Mouse (Mus musculus): ENCODE measurements around the gene Tmcc3. TPM values are rescaled to one million over a fixed set of nuclear protein-coding genes. Genes with fewer than 3 reads are reported as not detected.
A peak's percentile ranks its signal among the peaks of the same experiment; 100 is the strongest.

Gene Tmcc3
- polyA plus RNA-seq, 1 experiment: 22.1 TPM

DNA sequence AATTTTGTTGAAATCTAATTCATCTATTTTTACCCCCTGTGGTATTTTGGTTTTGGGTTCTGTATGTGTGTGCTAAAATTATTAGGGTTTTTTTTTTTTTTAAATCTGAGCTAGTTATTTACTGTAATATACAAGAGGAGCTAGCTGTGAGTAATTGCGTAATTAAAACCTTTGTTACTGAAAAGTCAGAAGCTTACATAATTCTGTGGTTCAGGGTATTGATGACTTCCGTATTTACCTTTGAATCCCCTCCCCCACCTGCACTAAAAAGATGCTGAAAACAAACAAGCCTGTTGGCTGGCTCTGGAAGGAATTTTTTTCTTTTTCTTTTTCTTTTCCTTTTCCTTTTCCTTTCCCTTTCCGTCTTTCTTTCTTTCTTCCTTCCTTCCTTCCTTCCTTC is 42.7 kb downstream of the Tmcc3 start:
- 0 out of 2 replicates have a peak overlapping the region, but pooled peaks have one; percentile 4 for H3K27ac ChIP-seq (ENCODE audit: insufficient read depth, low read depth, low read length)
- H3K4me3 ChIP-seq (ENCODE audit: insufficient read depth, low read length): no peak overlapping the region
- TF ChIP-seq POLR2A (IDR thresholded peaks at IDR 0.05; ENCODE audit: borderline replicate concordance, low read depth, low read length) (no peak), CTCF (IDR thresholded peaks at IDR 0.05; ENCODE audit: low read depth, low read length) (no peak)
- peaks cover 33% of the 10 kb centered on the region for H3K4me1 ChIP-seq (ENCODE audit: control insufficient read depth, insufficient read depth, low read length)

DNA sequence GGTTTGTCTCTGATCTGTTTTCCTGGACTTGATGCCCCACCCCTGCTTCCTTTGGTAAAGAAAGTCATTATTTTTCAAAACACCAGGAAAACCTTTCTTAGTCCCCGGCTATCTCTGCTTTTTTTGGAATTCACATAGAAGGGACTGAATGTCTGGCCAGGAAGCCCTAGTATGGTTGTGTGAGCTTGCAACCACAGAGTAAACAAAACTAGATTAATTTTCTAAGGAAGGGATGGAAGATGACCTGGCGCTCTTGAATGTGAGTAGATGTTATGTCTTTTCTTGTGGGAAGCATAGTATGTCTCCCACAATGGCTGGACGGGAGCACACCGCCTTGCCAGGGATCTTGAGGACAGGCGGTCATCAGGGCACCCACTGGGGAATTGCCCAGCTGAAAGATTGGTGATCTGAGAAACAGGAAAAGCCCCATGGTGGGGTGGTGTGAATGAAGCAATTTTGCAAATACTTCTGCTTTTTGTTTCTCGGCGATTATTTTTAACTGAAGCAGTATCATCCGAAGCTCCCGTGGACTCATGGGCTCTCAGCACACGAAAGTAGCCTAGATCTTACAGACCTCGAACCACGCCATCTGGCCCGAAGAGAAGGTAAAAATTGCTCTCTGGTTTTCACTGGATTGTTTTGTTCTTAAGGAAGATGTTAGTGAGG is 44.9 kb downstream of the Tmcc3 start:
- peaks cover 33% of the 10 kb centered on the region for H3K4me1 ChIP-seq (ENCODE audit: control insufficient read depth, insufficient read depth, low read length)
- peak overlapping the region; percentile 74 for H3K27ac ChIP-seq (ENCODE audit: insufficient read depth, low read depth, low read length)
- peak overlapping the region; percentile 51 for H3K4me3 ChIP-seq (ENCODE audit: insufficient read depth, low read length)
- no peak for TF ChIP-seq POLR2A (IDR thresholded peaks at IDR 0.05; ENCODE audit: borderline replicate concordance, low read depth, low read length)
- TF ChIP-seq CTCF (IDR thresholded peaks at IDR 0.05; ENCODE audit: low read depth, low read length): no peak

DNA sequence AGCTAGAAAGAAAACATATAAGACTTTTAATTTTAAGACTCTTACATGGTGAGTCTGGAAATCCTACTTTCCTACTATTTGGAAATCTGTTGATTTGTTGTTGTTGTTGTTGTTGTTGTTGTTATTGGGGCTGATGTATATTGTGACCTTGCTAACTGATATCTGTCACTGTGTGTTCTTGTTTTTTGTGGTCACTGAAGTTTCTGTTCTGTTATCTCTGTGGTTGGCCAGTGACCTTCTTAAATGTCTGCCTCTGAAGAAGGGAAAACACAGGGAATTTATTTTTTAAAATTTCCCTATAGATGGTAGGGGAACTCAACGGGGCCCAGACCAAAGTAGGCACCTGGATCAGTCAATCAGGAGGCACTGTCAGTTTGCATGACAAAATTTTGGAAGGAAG is 48.9 kb downstream of the Tmcc3 start:
- Histone ChIP-seq H3K4me3 (ENCODE audit: insufficient read depth, low read length) (no peak overlapping the region), H3K4me1 (ENCODE audit: control insufficient read depth, insufficient read depth, low read length) (peaks cover 17% of the 10 kb centered on the region), H3K27ac (ENCODE audit: insufficient read depth, low read depth, low read length) (no peak overlapping the region)
- TF ChIP-seq CTCF (IDR thresholded peaks at IDR 0.05; ENCODE audit: low read depth, low read length) (no peak), POLR2A (IDR thresholded peaks at IDR 0.05; ENCODE audit: borderline replicate concordance, low read depth, low read length) (no peak)

DNA sequence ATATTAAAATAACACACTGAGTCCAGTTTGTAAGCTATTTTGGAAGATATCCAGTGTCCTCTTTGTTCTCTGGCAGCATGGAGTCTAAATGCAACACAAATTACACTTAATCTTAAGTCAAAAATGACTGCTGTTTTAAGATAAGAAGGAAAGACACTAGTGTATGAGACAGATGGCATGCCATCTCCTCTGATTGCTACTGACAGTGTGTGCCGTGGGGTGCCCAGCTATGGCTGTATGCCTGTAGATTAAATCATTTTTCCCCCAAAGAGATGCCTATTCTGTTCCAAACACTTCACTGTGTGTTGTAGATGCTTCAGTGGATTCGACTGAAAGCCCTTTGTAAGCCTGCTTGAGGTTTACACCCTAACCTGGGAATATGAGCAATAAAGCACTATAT is 59.5 kb downstream of the Tmcc3 start:
- no peak for TF ChIP-seq CTCF (IDR thresholded peaks at IDR 0.05; ENCODE audit: low read depth, low read length)
- Histone ChIP-seq H3K4me1 (ENCODE audit: control insufficient read depth, insufficient read depth, low read length) (no peaks in the 10 kb centered on the region), H3K27ac (ENCODE audit: insufficient read depth, low read depth, low read length) (no peak overlapping the region), H3K4me3 (ENCODE audit: insufficient read depth, low read length) (no peak overlapping the region)

DNA sequence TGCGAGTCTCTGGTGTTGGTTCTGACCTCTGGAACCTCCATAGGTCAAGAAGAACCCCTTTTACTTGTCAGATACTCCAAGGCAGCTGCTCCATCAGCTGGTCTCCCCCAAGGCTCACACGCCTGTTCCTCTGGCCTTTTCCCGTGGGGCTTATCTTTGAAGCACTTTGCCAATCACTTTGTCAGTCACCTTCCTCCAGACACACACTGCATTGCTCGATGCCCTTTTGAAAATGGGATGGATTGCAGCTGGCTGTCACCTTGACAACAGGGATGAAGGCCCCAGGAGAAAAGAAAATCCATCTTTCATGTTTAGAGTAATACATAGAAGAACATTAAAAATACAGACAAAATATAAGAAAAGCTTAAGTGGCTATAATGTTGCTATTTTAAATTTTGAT is 65.2 kb downstream of the Tmcc3 start:
- Histone ChIP-seq H3K4me1 (ENCODE audit: control insufficient read depth, insufficient read depth, low read length) (peaks cover 26% of the 10 kb centered on the region), H3K4me3 (ENCODE audit: insufficient read depth, low read length) (no peak overlapping the region), H3K27ac (ENCODE audit: insufficient read depth, low read depth, low read length) (no peak overlapping the region)
- TF ChIP-seq CTCF (IDR thresholded peaks at IDR 0.05; ENCODE audit: low read depth, low read length) (no peak), POLR2A (IDR thresholded peaks at IDR 0.05; ENCODE audit: borderline replicate concordance, low read depth, low read length) (no peak)

DNA sequence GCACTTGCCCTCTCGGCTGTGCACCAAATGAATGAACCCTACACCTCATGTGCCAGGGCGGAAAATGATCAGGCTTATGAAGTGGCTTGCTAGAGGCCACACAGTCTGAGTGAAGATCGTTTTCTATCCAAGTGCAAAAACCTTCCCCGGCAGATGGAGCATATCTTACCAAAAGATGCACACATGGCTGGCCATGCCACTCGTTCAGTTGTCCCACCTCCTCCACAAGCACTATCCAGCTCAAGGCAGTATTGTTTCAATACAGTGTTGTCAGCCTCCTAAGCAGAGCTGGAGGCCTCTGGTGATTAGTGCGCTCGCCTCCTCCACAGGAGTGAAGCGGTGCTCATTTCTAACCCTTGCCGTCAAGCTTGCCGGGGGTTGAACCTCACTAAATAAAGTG is 66.1 kb downstream of the Tmcc3 start:
- H3K4me3 ChIP-seq (ENCODE audit: insufficient read depth, low read length): peak overlapping the region; percentile 37
- peaks cover 26% of the 10 kb centered on the region for H3K4me1 ChIP-seq (ENCODE audit: control insufficient read depth, insufficient read depth, low read length)
- TF ChIP-seq CTCF (IDR thresholded peaks at IDR 0.05; ENCODE audit: low read depth, low read length) (no peak), POLR2A (IDR thresholded peaks at IDR 0.05; ENCODE audit: borderline replicate concordance, low read depth, low read length) (no peak)
- peak overlapping the region; percentile 88 for H3K27ac ChIP-seq (ENCODE audit: insufficient read depth, low read depth, low read length)

DNA sequence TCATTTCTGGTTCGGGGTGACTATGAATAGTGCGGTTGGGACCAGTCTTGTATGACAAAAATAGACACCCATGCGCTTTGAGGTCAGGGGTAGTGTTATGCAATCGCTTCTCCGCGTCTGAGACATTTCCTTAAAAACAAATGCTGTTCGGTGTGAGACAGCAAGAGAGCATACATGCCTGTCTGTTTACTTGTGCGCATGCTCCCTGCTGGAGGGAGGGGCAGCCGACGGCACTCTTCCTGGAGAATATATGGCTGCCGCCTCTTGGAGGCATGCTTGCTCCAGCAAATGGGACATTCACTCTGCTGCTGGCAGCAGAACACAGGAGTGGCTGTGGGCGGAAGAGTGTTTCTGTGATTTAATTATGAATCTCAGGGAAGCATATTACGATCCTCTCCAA is 66.6 kb downstream of the Tmcc3 start:
- peak overlapping the region; percentile 37 for H3K4me3 ChIP-seq (ENCODE audit: insufficient read depth, low read length)
- TF ChIP-seq CTCF (IDR thresholded peaks at IDR 0.05; ENCODE audit: low read depth, low read length) (no peak), POLR2A (IDR thresholded peaks at IDR 0.05; ENCODE audit: borderline replicate concordance, low read depth, low read length) (no peak)
- H3K4me1 ChIP-seq (ENCODE audit: control insufficient read depth, insufficient read depth, low read length): peaks cover 26% of the 10 kb centered on the region
- H3K27ac ChIP-seq (ENCODE audit: insufficient read depth, low read depth, low read length): peak overlapping the region; percentile 88

DNA sequence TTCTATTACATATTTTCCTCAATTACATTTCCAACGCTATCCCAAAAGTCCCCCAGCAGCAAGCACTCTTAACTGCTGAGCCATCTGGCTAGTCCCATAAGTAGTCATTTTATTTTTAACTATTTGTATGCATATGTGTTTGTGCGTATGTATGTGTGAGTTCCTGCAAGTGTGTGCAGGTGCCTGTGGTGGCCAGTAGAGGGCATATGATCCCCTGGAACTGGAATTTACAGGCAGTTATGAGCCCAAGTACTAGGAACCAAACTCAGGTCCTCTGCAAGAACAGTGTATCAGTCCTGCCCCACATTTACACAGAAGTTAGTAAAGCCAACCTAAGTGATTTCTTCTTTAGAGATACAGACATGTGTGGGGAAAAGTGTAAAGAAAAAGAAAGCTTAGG is 68.3 kb downstream of the Tmcc3 start:
- H3K4me3 ChIP-seq (ENCODE audit: insufficient read depth, low read length): no peak overlapping the region
- no peak for TF ChIP-seq POLR2A (IDR thresholded peaks at IDR 0.05; ENCODE audit: borderline replicate concordance, low read depth, low read length)
- no peak for TF ChIP-seq CTCF (IDR thresholded peaks at IDR 0.05; ENCODE audit: low read depth, low read length)
- peaks cover 26% of the 10 kb centered on the region for H3K4me1 ChIP-seq (ENCODE audit: control insufficient read depth, insufficient read depth, low read length)
- H3K27ac ChIP-seq (ENCODE audit: insufficient read depth, low read depth, low read length): no peak overlapping the region

DNA sequence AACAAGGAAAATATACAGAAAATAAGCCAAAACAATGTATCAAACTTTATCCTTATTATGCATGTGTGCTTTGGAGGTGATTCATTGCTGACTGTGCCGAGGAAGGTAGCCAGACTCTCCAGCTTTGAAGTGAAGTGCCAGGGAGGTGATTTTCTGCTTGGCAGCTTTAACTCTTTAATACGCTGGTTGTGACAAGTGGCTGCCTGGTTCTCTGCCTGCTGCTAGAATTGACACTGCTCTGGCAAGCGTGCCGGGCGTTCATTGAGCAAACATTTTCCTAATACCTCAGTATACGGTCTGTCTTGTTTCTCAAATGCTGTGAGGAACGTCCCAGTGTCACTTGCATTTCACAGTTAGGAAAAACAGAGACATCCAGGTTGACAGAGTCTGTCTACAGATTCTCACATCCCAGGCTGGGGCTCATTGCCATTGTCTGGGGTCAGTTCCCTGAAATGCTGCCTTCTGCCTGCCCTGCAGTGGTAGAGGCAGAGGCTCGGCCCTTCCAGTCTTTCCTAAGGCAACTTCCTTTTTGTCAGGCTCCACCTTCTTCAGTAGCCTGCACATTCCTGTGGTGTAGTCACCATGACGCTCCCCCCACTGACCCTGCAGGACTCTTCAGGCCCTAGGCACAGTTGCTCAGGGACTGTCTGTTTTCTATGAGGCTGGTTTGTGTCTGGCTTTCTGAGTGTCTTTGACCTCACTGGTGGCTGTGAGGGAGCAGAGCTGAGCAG is 69.1 kb downstream of the Tmcc3 start:
- Histone ChIP-seq H3K27ac (ENCODE audit: insufficient read depth, low read depth, low read length) (peak overlapping the region; percentile 45), H3K4me3 (ENCODE audit: insufficient read depth, low read length) (no peak overlapping the region), H3K4me1 (ENCODE audit: control insufficient read depth, insufficient read depth, low read length) (peaks cover 26% of the 10 kb centered on the region)
- no peak for TF ChIP-seq POLR2A (IDR thresholded peaks at IDR 0.05; ENCODE audit: borderline replicate concordance, low read depth, low read length)
- no peak for TF ChIP-seq CTCF (IDR thresholded peaks at IDR 0.05; ENCODE audit: low read depth, low read length)

DNA sequence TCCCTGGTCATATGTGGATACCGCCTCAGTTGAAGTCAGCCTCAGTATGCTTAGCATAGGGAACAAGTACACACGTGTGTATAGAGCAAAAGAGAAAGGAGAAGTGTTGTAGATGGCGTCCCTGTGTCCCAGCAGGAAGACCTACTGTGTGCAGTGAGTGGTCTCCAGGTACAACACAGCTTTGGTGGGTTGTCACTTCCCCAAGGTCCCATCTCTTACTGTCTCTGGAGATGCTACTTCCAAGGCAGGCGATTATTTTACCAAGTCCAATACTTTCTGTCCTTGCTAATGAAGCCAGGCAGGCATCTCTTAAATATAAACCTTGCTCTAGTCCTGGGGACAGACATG is 69.6 kb downstream of the Tmcc3 start:
- Histone ChIP-seq H3K4me1 (ENCODE audit: control insufficient read depth, insufficient read depth, low read length) (peaks cover 26% of the 10 kb centered on the region), H3K4me3 (ENCODE audit: insufficient read depth, low read length) (no peak overlapping the region), H3K27ac (ENCODE audit: insufficient read depth, low read depth, low read length) (peak overlapping the region; percentile 45)
- TF ChIP-seq CTCF (IDR thresholded peaks at IDR 0.05; ENCODE audit: low read depth, low read length) (no peak), POLR2A (IDR thresholded peaks at IDR 0.05; ENCODE audit: borderline replicate concordance, low read depth, low read length) (no peak)

Measured in bone marrow macrophage, adult 2 months (primary cell).